Mouse (Mus musculus) urinary bladder, postnatal 14 days (tissue): ENCODE measurements at regions not wholly inside any gene's neighbourhood (a gene's known extent, or its start where the extent isn't known, plus 50 kb on each side); places are given as distances from the start of the nearest gene placed in this dataset.
A peak's percentile ranks its signal among the peaks of the same experiment; 100 is the strongest.

Experiments
- DNase-seq: peaks from one replicate; pipeline ENCODE4 v3.0.0; 2021; ENCODE audit warnings: low spot score

DNA sequence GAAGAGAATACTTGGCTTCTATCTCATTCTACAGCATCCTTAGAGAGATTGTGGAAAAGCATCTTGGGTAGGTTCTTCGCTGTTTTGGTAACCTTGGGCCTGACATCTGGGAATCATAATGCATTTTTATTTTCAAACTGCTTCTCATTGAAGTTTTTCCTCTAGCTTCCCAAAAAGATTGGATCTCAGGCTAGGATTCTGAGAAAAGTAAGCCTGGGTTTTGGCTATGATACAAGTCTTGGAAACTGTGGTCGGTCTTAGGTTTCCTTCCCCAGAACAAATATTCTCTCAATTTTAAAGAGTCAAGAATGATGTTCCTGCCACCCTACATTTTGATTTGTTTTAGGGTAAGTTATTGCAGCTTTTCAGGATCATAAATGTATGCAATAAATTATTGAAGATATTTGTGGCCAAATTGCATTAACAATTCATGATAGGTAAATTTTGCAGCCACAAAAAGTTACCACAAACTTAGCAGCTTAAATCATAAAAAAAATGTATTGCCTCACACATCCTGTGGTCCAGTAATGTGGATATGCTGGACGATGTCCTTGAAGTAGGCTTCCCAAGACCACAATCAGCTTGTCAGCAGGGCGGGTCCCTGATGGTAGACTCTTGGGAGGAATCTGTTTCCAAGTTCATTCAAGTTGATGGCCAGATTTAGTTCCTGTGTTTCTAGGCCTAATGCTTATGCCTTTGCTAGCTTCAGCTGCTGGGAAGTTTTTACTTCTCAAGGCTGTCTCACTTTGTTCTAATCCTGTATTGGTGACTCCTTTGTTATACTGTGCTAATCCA is 257.6 kb upstream of the Adamts5 start:
- DNase-seq = peak; percentile 17

- DNase-seq = peak; percentile 20
Measured at GRCm38 (mm10) chr16:86138171-86138570, 236.5 kb upstream of the Adamts5 start.

GRCm38 (mm10) chr16:86136169-86136568 is 234.5 kb upstream of the Adamts5 start:
- DNase-seq = no peak

DNA sequence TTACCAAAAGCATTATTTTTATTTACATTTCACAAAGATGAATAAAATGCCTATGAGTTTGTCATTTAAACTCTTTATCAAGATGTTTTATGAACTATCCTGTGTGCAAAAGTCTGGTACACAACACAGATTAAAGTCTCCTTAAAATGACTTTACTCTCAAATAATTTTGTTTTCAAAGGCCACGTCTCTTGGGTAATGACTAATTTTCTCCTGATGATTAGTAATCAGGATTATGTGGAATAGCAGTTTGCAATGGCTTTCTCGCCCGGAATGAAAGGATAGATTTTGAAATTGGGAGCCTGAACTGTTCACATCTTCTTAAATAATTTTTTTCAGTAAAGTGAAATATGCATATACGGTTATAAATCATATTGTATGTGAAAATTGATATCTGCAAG is 225.8 kb upstream of the Adamts5 start:
- DNase-seq = no peak

DNA sequence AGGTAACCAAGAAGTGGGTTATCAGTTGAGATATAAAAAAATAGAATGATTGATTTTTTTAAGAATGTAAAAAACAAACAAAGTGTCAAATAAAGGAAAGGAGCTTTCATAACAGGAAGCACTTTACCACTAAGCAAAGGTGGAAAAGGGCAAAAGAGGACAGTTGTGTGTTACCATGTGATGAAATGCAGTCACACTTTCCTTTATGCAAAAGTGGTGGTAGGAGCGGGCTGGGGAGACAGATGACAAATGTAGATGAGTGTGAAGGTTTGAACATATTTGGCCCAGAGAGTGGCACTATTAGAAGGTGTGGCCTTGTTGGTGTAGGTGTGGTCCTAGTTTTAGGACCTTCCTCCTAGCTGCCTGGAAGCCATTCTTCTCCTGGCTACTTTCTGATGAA is 222.6 kb upstream of the Adamts5 start:
- no peak for DNase-seq

DNA sequence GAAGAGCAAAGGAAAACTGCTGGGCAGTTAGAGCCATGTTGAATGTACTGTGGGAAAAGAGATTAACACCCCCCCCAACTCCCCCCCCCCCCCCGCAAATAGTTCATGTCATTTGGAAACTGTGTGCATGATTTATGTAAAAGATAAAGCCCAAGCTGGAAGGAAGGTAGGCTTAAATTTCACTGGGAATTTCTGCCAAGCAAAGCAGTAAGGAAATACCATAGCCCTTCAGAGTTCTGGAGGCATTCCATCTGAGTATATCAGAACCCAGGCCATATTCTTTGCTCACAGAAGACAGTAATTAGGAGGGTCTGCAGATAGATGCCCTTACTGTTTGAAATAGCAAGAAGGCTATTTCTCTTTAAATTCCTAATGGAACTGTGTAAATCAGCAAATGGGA is 221.3 kb upstream of the Adamts5 start:
- no peak for DNase-seq

DNA sequence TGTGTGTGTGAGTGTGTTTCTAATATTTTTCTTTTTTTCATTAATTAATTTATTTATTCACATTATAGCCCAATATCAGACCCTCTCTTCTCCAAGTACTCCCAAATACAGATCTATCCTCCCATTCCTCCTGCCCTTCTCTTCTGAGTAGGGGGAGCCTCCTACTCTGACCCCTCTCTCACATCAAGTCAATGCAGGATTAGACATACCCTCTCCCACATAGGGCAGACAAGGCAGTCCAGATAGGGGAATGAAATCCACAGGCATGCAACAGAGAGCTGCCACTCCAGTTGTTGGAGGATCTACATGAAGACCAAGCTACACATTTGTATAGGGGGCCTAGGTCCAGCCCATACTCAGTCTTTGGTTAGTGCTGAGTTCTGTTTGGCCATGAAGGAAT is 216.3 kb upstream of the Adamts5 start:
- no peak for DNase-seq

- no peak for DNase-seq
Measured at GRCm38 (mm10) chr16:86115587-86116376, 214.2 kb upstream of the Adamts5 start.

DNA sequence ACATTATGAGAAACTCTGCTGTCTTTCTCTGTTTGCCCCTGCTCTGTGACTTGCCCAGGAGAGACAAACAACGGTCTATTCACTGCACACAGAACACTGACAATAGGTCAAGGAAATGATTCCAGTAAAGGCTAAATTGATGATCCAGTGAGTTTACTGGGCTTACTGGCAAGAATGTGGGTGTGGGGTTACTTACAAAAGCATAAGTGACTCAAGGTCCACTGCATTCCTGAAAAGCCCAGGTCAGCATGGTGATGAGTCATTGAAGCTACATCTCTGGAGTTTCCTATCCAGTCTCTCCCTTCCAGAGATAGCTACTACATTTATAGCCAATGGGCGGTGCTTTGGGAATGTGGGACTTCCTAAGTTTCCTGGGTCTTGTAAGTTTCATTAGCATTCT is 192.8 kb upstream of the Adamts5 start:
- no peak for DNase-seq

DNA sequence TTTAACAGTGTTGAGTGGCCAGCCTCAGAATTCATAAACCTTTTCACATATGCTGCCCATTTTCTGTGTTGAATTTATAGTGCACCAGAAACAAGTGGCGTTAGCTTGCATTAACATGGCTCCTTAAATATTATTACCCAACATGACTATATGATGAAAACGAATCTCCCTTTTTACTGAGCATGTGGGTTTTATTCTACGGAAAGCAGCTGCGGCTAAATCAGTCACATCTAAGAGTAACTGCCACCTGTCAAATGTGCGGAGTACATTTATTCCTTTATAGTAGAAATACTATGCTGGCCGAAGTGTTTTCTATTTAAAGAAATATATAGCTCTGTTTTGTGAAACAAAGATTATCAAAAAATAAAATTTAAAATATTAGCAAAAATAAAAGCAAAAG is 188.5 kb upstream of the Adamts5 start:
- no peak for DNase-seq

GRCm38 (mm10) chr16:86087421-86087820 is 185.8 kb upstream of the Adamts5 start:
- DNase-seq = no peak

DNA sequence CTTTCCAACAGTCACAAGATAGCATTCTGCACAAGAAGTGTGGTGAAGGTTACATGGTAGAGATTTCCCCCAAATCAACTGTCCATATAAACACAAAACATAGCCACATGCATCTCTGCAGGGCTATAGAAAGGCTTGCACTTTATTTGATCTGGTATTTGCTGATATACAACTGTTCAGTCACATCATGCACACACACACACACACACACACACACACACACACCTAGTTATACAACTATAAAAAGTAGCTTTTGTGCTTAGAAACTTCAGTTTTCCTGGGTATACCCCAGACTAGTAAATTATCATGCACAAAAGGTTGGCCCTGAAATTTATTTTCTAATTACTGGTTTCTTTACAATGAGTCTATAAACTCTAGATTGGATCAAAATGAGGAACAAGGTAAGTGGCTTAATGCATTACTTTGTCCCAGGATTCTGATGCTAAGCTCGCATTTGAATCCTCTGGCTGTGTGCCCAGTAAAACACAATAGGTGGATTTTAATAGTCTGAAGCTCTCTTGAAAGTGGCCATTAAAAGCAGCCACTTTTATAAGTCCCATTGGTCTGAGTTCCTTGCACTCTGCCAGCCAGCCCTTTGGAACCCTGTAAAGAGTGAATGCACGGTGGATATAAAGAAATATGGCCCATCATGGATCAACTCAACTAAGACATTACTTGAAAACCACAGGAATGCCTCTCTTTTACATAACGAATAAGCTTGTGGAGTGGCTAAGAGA is 166.2 kb upstream of the Adamts5 start:
- no peak for DNase-seq

- no peak for DNase-seq
Measured at GRCm38 (mm10) chr16:86060087-86060486, 158.5 kb upstream of the Adamts5 start.

DNA sequence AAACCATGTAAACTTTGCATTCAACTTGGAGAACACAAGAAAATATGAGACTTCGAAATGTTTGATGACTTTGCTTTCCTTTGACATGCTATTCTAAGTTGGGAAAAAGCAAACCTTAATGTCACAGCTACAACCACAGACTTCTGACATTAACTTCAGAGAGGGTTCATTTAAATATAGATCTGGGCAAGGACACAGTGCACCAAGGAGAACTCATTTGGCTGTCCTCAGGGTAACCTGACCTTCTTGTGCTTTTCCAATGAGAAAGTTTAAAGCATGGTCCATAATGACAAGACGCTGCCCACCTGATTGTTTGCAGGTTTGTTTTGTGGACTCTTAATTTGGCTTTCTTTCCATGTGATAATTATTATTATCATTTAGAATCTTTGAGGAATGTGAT is 143.1 kb upstream of the Adamts5 start:
- DNase-seq = no peak

DNA sequence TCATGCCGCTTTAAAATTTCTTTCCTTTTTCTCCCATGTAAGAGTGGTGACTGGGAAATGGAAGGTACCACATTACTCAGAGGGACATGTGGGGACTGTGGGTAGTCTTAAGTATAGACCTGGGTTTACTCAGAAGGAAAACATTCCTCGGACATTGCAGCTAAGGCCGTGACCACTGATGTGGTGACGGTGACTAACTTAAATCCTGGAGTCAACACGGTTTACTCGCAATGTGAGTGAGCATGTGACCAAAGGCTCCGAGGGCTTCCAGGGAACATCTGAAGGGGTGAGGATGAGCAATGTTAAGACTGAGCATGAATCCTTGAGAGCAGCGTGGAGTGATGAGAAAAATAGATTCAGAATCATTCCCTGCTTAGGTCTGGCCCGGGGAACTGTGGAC is 133.1 kb upstream of the Adamts5 start:
- DNase-seq = no peak

- DNase-seq = no peak
Measured at GRCm38 (mm10) chr16:86027700-86028099, 126.1 kb upstream of the Adamts5 start.

DNA sequence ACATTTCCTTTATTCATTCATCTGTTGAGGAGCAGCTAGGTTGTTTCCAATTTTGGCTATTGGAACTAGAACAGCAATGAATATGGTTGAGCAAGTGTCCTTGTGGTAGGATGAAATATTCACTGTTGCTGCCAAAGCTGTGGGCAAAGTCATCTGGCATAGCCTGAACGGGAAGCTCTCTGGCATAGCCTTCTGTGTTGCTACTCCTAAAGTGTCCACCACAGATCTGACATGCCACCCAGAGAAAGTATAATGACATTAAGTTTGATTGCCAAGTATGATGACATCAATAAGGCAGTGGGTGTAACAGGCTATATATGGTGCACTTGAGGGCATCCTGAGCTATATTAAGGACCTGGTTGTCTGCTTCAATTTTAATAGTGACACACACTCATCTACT is 113.7 kb upstream of the Adamts5 start:
- no peak for DNase-seq

- DNase-seq = no peak
Measured at GRCm38 (mm10) chr16:86011051-86011450, 109.4 kb upstream of the Adamts5 start.

DNA sequence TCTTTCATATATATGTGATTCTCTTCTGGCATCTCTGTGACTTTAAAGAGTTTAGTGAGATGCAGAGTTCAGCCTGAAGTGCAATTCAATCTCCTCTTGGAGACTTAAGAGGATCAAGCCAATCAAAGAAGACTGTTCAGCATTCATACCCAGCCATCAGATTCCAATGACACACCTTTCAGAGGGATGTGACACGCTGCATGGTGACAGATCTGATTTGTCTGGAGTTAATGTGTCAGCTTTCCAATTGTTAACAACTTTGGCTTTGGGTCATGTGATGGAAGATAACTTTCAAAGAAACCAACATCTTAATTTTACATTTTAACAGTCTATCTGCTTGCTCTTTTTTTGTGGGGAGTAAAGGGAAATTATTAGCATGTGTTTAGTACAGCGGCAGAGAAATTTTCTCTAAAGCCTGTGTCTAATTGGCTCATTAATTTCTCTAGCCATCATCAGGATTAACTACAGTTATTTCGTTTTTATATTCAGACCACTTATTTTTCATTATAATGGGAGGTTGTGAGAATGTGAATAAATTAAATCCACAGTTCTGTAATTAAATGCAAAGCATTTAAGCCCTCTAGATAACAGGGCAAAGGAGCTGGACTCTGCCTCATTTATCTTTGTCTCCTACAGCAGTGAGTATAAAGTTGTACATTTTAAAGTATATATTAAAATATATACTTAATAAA is 108.2 kb upstream of the Adamts5 start:
- no peak for DNase-seq

DNA sequence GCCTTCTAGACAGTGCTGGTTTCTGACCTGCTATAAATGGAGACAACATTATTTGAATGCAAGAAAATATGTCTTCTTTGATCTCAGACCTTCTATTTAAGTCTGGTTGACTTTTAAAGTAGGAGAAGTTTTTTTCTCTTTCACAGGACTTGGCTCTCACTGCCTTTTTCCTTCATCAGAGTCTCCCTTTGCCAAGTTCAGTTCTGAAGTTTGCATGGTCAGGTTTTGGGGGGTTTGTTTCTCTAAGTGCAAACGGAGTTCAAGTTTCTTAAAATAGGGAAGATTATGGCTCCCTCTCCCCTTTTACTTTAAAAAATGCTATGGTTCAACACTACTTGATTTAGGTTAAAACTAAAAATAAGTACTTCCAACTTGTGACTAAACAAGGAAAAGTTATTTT is 106.2 kb upstream of the Adamts5 start:
- DNase-seq = no peak

GRCm38 (mm10) chr16:86000846-86001245 is 99.2 kb upstream of the Adamts5 start:
- no peak for DNase-seq

GRCm38 (mm10) chr16:85985841-85986240 is 84.2 kb upstream of the Adamts5 start:
- DNase-seq = no peak
